Mouse (Mus musculus) neural tube, embryonic 14.5 days (tissue): ENCODE measurements at regions not wholly inside any gene's neighbourhood (a gene's known extent, or its start where the extent isn't known, plus 50 kb on each side); places are given as distances from the start of the nearest gene placed in this dataset.

Source experiments
- ATAC-seq: fragments of 200-750 bp; cut with Nextera tagmentation; 2 replicates; pipeline ENCODE4 v1.8.0; 2017; ENCODE audit warnings: low read depth, mild to moderate bottlenecking, moderate TSS enrichment, moderate library complexity
- H3K27ac ChIP-seq: fragments of 300-500 bp; sonication (generic); 2 replicates; pipeline ENCODE4 v1.5.1; 2014; ENCODE audit warnings: low read depth, mild to moderate bottlenecking, control low read depth, low read length, moderate library complexity, mixed read lengths
- H3K27me3 ChIP-seq: fragments of 300-500 bp; sonication (generic); 2 replicates; pipeline ENCODE4 v1.6.1; 2014; ENCODE audit warnings: low read length; ENCODE audit not compliant: control insufficient read depth, insufficient read depth
- H3K36me3 ChIP-seq: fragments of 300-500 bp; sonication (generic); 2 replicates; pipeline ENCODE4 v1.6.1; 2014; ENCODE audit warnings: low read length, mixed read lengths; ENCODE audit not compliant: control insufficient read depth, insufficient read depth
- H3K4me1 ChIP-seq: fragments of 300-500 bp; sonication (generic); 2 replicates; pipeline ENCODE4 v1.6.1; 2014; ENCODE audit warnings: low read length; ENCODE audit not compliant: control insufficient read depth, insufficient read depth
- H3K4me2 ChIP-seq: fragments of 300-500 bp; sonication (generic); 2 replicates; pipeline ENCODE4 v1.6.1; 2014; ENCODE audit warnings: mild to moderate bottlenecking, low read depth, low read length, control low read depth
- H3K4me3 ChIP-seq: fragments of 300-500 bp; sonication (generic); 2 replicates; pipeline ENCODE4 v1.5.1; 2014; ENCODE audit warnings: low read depth, low read length, control low read depth, mixed read lengths
- H3K9ac ChIP-seq: fragments of 300-500 bp; sonication (generic); replicated peaks from 2 replicates; pipeline ENCODE4 v1.6.1; 2014; ENCODE audit warnings: low read depth, mild to moderate bottlenecking, control low read depth, low read length, mixed read lengths
- H3K9me3 ChIP-seq: fragments of 300-500 bp; sonication (generic); 2 replicates; pipeline ENCODE4 v1.6.1; 2016; ENCODE audit warnings: low read length; ENCODE audit not compliant: control insufficient read depth
- WGBS: fragments of 180-500 bp; shearing (Covaris S2); extraction: QIAGEN DNeasy Blood & Tissue Kit; methylation state at CpG from one replicate; pipeline ENCODE4 v1.1.7; 2014; 5-methylcytosine and 5-hydroxymethylcytosine counted together

DNA sequence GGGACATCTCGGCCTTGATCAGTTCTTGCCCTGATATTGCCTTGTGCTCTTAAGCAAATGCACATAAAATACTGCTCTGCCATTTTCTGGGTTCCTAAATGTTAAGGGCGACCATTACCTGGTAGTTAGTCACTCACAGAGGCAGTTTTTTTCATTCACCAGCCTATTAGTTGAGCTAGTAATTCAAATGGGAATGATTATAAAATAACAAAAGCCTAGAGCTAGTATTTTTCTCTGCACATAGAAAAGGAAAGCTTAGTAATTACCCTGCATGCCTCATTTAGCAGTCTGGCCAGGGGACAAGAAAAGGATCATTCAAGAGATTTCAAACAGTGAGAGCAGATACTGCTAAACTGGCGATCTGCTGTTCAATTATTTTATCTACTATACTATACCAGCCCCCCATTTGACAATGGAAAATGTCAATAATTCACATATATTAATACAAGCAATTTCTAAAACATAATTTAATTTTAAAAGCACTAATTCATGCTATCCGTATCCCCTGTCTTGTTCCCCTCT, 645.1 kb downstream of the Pdha2 start:
- H3K4me1 ChIP-seq = no peaks in the 10 kb centered on the region
- no peaks in the 10 kb centered on the region for H3K36me3 ChIP-seq
- H3K4me2 ChIP-seq = no peak overlapping the region
- ATAC-seq = no peak
- no peak overlapping the region for H3K9ac ChIP-seq
- 58% methylated on average over 4 of the region's 4 CpGs for WGBS
- H3K27me3 ChIP-seq = no peaks in the 10 kb centered on the region
- no peak overlapping the region for H3K4me3 ChIP-seq
- no peak overlapping the region for H3K27ac ChIP-seq
- H3K9me3 ChIP-seq = no peaks in the 10 kb centered on the region

DNA sequence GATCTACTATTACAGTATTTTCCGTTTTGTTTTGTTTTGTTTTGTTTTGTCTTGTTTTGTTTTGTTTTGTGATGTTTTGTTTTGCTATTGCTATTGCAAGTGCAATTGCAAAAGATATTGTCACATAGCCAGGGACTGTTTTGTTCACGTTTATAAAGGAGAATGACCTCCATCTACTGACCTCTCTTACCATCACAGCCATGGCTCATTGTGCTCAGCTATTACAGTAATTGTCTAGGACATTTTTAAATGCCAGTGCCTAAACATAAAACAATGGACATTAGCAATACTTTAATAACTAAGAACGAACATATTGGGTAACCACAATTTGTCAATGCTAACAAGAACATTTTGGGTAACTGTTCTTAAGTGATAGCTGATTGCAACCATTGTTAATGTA, 657.4 kb downstream of the Pdha2 start:
- Histone ChIP-seq H3K36me3 (no peaks in the 10 kb centered on the region), H3K9ac (no peak overlapping the region), H3K4me2 (no peak overlapping the region), H3K4me1 (no peaks in the 10 kb centered on the region), H3K9me3 (no peaks in the 10 kb centered on the region), H3K27ac (no peak overlapping the region), H3K27me3 (no peaks in the 10 kb centered on the region), H3K4me3 (no peak overlapping the region)
- WGBS = 71% methylated on average over 3 of the region's 3 CpGs
- no peak for ATAC-seq

DNA sequence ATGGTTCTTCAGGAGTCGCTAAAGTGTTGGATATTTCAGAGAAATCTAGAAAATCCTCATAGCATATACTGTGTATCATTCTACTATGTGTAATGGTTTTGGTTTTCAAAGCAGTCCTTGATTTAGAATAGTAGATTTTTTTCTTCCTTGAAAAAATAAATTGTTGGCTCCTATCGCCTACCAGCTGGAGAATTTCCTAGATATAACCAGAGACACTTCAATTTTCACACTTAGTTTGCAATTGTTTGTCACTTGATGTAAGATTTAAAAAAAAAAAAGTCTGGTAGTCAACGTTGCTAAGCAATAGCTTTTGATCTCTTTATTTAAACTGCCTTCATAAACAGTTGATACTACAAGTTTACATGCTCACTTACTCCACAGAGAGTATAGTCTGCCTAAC, 663.7 kb downstream of the Pdha2 start:
- 86% methylated on average over 3 of the region's 3 CpGs for WGBS
- H3K27ac ChIP-seq = no peak overlapping the region
- H3K27me3 ChIP-seq = no peaks in the 10 kb centered on the region
- H3K4me3 ChIP-seq = no peak overlapping the region
- no peak overlapping the region for H3K9ac ChIP-seq
- no peaks in the 10 kb centered on the region for H3K4me1 ChIP-seq
- no peaks in the 10 kb centered on the region for H3K36me3 ChIP-seq
- ATAC-seq = no peak
- H3K9me3 ChIP-seq = no peaks in the 10 kb centered on the region
- no peak overlapping the region for H3K4me2 ChIP-seq

DNA sequence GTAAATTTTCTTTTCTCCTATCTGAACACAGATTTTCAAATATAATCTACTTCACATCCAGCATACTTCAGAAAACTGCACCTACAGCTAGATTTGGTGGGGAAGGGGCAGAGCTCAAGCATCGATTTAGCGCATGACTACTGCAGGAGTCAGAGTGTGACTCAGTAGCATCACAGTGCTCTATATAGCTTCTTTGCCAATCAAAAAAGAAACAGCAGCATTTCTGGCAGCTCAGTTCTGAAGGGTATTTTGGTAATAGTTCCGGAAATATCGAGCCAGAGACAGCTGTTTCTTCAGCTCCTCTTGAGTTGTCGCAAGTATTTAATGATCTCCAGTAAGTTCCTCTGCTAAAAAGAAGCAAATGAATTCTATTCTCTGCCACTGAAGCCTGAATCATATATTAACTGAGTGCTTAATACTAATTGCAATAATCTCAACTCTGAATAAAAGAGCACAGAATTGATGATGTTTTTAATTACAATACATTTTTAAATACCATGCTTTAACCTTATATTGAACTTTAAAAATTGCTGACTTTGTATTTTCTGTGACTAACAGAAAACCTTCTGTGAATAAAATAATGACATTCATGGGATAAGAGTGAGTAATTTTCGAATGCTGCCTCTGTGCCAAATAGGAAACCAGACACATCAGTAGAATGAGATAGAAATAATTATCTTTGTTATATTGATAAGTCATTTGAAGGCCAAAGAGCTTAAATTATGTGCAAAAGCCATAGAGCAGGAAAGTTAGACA, 680.2 kb downstream of the Pdha2 start:
- H3K9ac ChIP-seq = no peak overlapping the region
- no peaks in the 10 kb centered on the region for H3K27me3 ChIP-seq
- no peaks in the 10 kb centered on the region for H3K36me3 ChIP-seq
- no peak for ATAC-seq
- 84% methylated on average over 6 of the region's 6 CpGs for WGBS
- no peak overlapping the region for H3K4me3 ChIP-seq
- no peaks in the 10 kb centered on the region for H3K4me1 ChIP-seq
- no peak overlapping the region for H3K4me2 ChIP-seq
- no peak overlapping the region for H3K27ac ChIP-seq
- no peaks in the 10 kb centered on the region for H3K9me3 ChIP-seq

DNA sequence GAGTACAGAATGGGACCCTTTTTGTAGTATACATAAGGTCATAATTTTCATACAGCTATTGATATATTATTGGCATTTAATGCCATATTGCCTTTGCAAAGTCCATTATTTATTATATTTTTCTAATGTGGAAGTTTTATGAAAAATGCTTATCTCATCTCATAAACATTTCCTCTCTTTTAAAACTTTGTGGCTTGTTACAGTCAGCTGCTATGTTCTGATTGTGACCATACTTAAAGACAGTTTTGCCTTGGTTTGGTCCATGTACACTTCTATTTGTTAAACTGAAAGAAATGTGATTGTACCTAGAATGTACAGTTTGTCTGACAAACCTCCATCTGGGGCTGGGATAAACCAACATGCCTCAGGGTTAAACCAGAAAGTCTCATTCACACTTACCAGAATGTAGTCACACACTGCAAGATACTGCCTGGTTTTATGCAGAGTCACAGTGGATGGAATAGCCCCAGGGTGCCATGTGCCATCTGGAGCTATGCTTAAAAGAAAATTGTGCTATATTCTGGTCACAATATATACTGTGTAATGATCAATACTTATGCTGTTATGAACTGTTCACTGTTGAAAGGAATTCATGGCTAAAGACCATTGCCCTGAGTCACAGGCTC, 690.4 kb downstream of the Pdha2 start:
- no peaks in the 10 kb centered on the region for H3K9me3 ChIP-seq
- no peak overlapping the region for H3K4me2 ChIP-seq
- no peak overlapping the region for H3K4me3 ChIP-seq
- no peaks in the 10 kb centered on the region for H3K36me3 ChIP-seq
- H3K9ac ChIP-seq = no peak overlapping the region
- no peaks in the 10 kb centered on the region for H3K27me3 ChIP-seq
- no peaks in the 10 kb centered on the region for H3K4me1 ChIP-seq
- no peak for ATAC-seq
- H3K27ac ChIP-seq = no peak overlapping the region

DNA sequence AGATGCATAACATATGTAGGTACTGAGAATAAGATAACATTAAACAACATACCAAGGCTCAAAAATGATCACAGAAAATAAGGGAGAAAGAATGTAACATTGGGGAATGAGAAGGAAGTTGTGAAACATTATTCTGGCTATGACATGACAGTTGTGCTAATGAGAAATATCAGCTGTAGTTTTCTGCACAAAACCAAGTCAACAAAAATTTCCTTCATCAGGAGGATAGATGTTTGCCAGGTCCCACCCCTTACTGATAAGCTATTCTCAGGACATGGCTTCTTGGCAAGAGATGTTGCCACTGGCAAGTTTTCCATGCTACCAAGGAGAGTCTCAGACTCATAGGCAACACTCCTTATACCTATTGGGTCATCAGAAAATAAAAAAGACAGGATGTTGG, 701.3 kb downstream of the Pdha2 start:
- Histone ChIP-seq H3K9me3 (no peaks in the 10 kb centered on the region), H3K36me3 (no peaks in the 10 kb centered on the region), H3K4me1 (no peaks in the 10 kb centered on the region), H3K4me2 (no peak overlapping the region), H3K27me3 (no peaks in the 10 kb centered on the region), H3K9ac (no peak overlapping the region), H3K27ac (no peak overlapping the region), H3K4me3 (no peak overlapping the region)
- no peak for ATAC-seq

DNA sequence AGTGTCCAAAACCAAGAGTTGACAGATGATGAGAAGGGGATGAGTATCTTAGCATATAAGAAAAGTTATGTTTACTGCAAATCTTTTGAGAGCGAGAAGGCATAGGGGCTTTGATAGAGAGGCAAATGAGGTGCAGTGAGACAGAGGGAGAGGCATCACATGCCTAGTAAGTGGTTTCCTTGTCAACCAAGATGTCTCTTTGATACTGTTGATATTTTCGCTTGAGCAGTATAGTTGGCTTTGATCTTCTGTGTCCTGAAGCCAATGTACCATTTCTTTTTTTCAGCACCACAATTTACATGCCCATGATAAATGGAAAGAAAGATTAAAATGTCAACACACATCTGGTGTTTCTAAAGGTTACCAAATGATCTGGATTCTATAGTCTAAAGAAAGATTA, 702.1 kb downstream of the Pdha2 start:
- H3K9ac ChIP-seq = no peak overlapping the region
- H3K4me3 ChIP-seq = no peak overlapping the region
- H3K27ac ChIP-seq = no peak overlapping the region
- ATAC-seq = no peak
- no peak overlapping the region for H3K4me2 ChIP-seq
- H3K27me3 ChIP-seq = no peaks in the 10 kb centered on the region
- no peaks in the 10 kb centered on the region for H3K9me3 ChIP-seq
- no peaks in the 10 kb centered on the region for H3K36me3 ChIP-seq
- WGBS = 77% methylated on average over 2 of the region's 2 CpGs
- no peaks in the 10 kb centered on the region for H3K4me1 ChIP-seq

DNA sequence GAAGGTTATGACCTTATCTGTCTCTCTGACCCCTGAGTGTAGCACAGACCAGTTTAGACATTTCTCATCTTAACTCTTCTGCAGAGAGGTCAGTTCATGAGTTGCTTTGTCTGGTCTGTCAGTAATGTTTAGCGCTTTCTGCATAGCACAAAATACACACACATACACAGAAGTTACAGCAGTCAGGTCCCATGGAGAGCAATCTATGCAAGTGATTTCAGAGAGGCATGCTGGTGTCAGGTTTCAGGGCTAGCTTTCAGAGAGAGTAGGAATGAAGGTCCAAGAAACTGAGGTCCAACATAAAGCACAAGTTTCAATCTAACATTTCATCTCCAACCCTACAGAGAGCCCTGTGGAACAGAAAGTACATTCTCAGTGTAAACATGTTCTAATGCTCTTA, 718.0 kb downstream of the Pdha2 start:
- Histone ChIP-seq H3K4me2 (no peak overlapping the region), H3K27ac (no peak overlapping the region), H3K9me3 (no peaks in the 10 kb centered on the region), H3K36me3 (no peaks in the 10 kb centered on the region), H3K4me3 (no peak overlapping the region), H3K27me3 (no peaks in the 10 kb centered on the region), H3K9ac (no peak overlapping the region), H3K4me1 (no peaks in the 10 kb centered on the region)
- 80% methylated on average over 1 of the region's 1 CpGs for WGBS
- ATAC-seq = no peak

DNA sequence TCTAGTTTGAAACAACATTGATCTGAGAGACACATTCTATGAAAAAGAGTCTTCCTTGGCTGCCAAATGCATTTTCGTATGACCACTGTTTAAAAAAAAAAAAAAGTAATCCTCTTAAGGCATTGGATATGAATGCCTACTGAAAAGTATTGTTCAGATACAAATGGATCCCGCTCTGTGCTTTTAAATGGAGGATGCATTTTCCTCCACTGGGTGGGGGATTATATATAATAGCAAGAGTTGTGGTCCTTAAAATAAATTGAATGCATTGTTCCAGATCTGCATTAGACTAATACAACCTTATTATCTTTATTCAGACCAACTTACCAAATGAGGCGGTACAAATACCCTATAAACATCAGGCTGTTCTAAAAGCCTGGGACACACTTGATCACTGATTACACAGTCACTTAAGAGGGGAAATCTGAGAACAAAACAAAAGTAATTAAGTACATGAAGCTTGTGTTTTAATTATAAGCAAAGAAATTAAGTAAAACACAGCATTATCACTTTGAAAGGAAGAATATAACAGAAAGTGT, 734.4 kb downstream of the Pdha2 start:
- Histone ChIP-seq H3K9me3 (no peaks in the 10 kb centered on the region), H3K4me3 (no peak overlapping the region), H3K4me1 (no peaks in the 10 kb centered on the region), H3K36me3 (no peaks in the 10 kb centered on the region), H3K4me2 (no peak overlapping the region), H3K9ac (no peak overlapping the region), H3K27ac (no peak overlapping the region), H3K27me3 (no peaks in the 10 kb centered on the region)
- peak; percentile 60; the same call in 1 of the 2 replicates for ATAC-seq
- 45% methylated on average over 3 of the region's 3 CpGs for WGBS
